Mouse (Mus musculus) lung, embryonic 15.5 days (tissue): Measurements from ENCODE around the gene Numbl. TPM values are rescaled to one million over a fixed set of nuclear protein-coding genes. Genes with fewer than 3 reads are reported as not detected.

Experiments used
- ATAC-seq: fragments of 200-750 bp; cut with Nextera tagmentation; 2 replicates; pipeline ENCODE4 v1.8.0; 2017; ENCODE audit warnings: moderate number of reproducible peaks, borderline replicate concordance; ENCODE audit not compliant: low FRiP score, low TSS enrichment; ENCODE audit errors: extremely low read depth
- H3K27ac ChIP-seq: fragments of 300-500 bp; sonication (generic); 2 replicates; pipeline ENCODE4 v1.5.1; 2015; ENCODE audit warnings: moderate library complexity, mild to moderate bottlenecking, inconsistent platforms
- H3K27me3 ChIP-seq: fragments of 300-500 bp; sonication (generic); 2 replicates; pipeline ENCODE4 v1.6.1; 2015; ENCODE audit warnings: inconsistent platforms
- H3K36me3 ChIP-seq: fragments of 300-500 bp; sonication (generic); 2 replicates; pipeline ENCODE4 v1.6.1; 2015; ENCODE audit warnings: inconsistent platforms
- H3K4me1 ChIP-seq: fragments of 300-500 bp; sonication (generic); 2 replicates; pipeline ENCODE4 v1.6.1; 2015; ENCODE audit warnings: inconsistent platforms
- H3K4me2 ChIP-seq: fragments of 300-500 bp; sonication (generic); 2 replicates; pipeline ENCODE4 v1.6.1; 2015; ENCODE audit warnings: inconsistent platforms, mild to moderate bottlenecking, moderate library complexity
- H3K4me3 ChIP-seq: fragments of 300-500 bp; sonication (generic); 2 replicates; pipeline ENCODE4 v1.5.1; 2015; ENCODE audit warnings: mild to moderate bottlenecking, inconsistent platforms
- H3K9ac ChIP-seq: fragments of 300-500 bp; sonication (generic); 2 replicates; pipeline ENCODE4 v1.6.1; 2015; ENCODE audit warnings: inconsistent platforms
- H3K9me3 ChIP-seq: fragments of 300-500 bp; sonication (generic); 2 replicates; pipeline ENCODE4 v1.6.1; 2016; ENCODE audit warnings: inconsistent platforms
- WGBS: fragments of 180-500 bp; shearing (Covaris S2); methylation state at CpG from one replicate; pipeline ENCODE4 v1.1.7; 2015; 5-methylcytosine and 5-hydroxymethylcytosine counted together
- polyA plus RNA-seq: library from polyadenylated mRNA; unstranded; fragments of >200 nt; fragmentation: Nextera tagmentation; extraction: Ambion mirVana; gene quantifications from 2 replicates; pipeline ENCODE4 v1.2.1, GENCODE M21; 2015

Numbl gene
- 23.6 and 23.8 TPM in 2 replicates for polyA plus RNA-seq

GRCm38 (mm10) chr7:27258205-27258899, at the start of gene Numbl:
Gene Numbl, plus strand, starts transcription at chr7:27258433.
- Histone ChIP-seq H3K9ac (peak within 1 kb of the TSS; percentile 82), H3K4me3 (peak within 1 kb of the TSS; percentile 91), H3K27me3 (no peaks in the 10 kb centered on the region), H3K36me3 (peaks cover 15% of the 10 kb centered on the region), H3K4me2 (peak within 1 kb of the TSS; percentile 84), H3K9me3 (no peaks in the 10 kb centered on the region), H3K4me1 (peaks cover 44% of the 10 kb centered on the region), H3K27ac (peak within 1 kb of the TSS; percentile 76)
- ATAC-seq = peak; percentile 74
- WGBS = 1% methylated on average over 33 of the region's 47 CpGs

- no peak overlapping the region for H3K27ac ChIP-seq
- H3K9me3 ChIP-seq = no peaks in the 10 kb centered on the region
- H3K4me3 ChIP-seq = no peak overlapping the region
- ATAC-seq = no peak
- 82% methylated on average over 2 of the region's 2 CpGs for WGBS
- H3K4me2 ChIP-seq = no peak overlapping the region
- no peaks in the 10 kb centered on the region for H3K4me1 ChIP-seq
- no peak overlapping the region for H3K9ac ChIP-seq
- peaks cover 46% of the 10 kb centered on the region for H3K36me3 ChIP-seq
- no peaks in the 10 kb centered on the region for H3K27me3 ChIP-seq
Observed at GRCm38 (mm10) chr7:27212626-27213025, 45.6 kb upstream of the Numbl start.

- no peak overlapping the region for H3K4me3 ChIP-seq
- H3K9ac ChIP-seq = no peak overlapping the region
- no peak overlapping the region for H3K27ac ChIP-seq
- no peaks in the 10 kb centered on the region for H3K4me1 ChIP-seq
- H3K27me3 ChIP-seq = no peaks in the 10 kb centered on the region
- H3K9me3 ChIP-seq = no peaks in the 10 kb centered on the region
- no peak overlapping the region for H3K4me2 ChIP-seq
- 81% methylated on average over 7 of the region's 7 CpGs for WGBS
- no peak for ATAC-seq
- peaks cover 36% of the 10 kb centered on the region for H3K36me3 ChIP-seq
Observed at GRCm38 (mm10) chr7:27218586-27218985, 39.6 kb upstream of the Numbl start.

GRCm38 (mm10) chr7:27219937-27220336, 38.3 kb upstream of the Numbl start:
- Histone ChIP-seq H3K4me1 (peaks cover 13% of the 10 kb centered on the region), H3K27ac (no peak overlapping the region), H3K9ac (no peak overlapping the region), H3K9me3 (no peaks in the 10 kb centered on the region), H3K4me2 (no peak overlapping the region), H3K27me3 (no peaks in the 10 kb centered on the region), H3K4me3 (no peak overlapping the region), H3K36me3 (peaks cover 26% of the 10 kb centered on the region)
- WGBS = 79% methylated on average over 11 of the region's 11 CpGs
- no peak for ATAC-seq

GRCm38 (mm10) chr7:27221939-27222338, 36.3 kb upstream of the Numbl start:
- no peak for ATAC-seq
- Histone ChIP-seq H3K36me3 (peaks cover 20% of the 10 kb centered on the region), H3K9ac (no peak overlapping the region), H3K27ac (no peak overlapping the region), H3K4me3 (no peak overlapping the region), H3K9me3 (no peaks in the 10 kb centered on the region), H3K27me3 (no peaks in the 10 kb centered on the region), H3K4me2 (no peak overlapping the region), H3K4me1 (peaks cover 33% of the 10 kb centered on the region)
- WGBS = 69% methylated on average over 6 of the region's 6 CpGs

GRCm38 (mm10) chr7:27222538-27222937, 35.7 kb upstream of the Numbl start:
- Histone ChIP-seq H3K9me3 (no peaks in the 10 kb centered on the region), H3K9ac (no peak overlapping the region), H3K36me3 (peaks cover 20% of the 10 kb centered on the region), H3K4me3 (no peak overlapping the region), H3K4me2 (no peak overlapping the region), H3K27me3 (no peaks in the 10 kb centered on the region), H3K4me1 (peaks cover 39% of the 10 kb centered on the region), H3K27ac (no peak overlapping the region)
- WGBS = 62% methylated on average over 1 of the region's 1 CpGs
- ATAC-seq = no peak

- Histone ChIP-seq H3K4me2 (peak overlapping the region; percentile 83; the same call in 1 of the 2 replicates), H3K27ac (no peak overlapping the region), H3K27me3 (no peaks in the 10 kb centered on the region), H3K9ac (peak overlapping the region; percentile 22; the same call in 1 of the 2 replicates), H3K9me3 (no peaks in the 10 kb centered on the region), H3K36me3 (peaks cover 5% of the 10 kb centered on the region; the same call in 1 of the 2 replicates), H3K4me3 (no peak overlapping the region), H3K4me1 (peaks cover 47% of the 10 kb centered on the region)
- WGBS = 66% methylated on average over 9 of the region's 11 CpGs
- no peak for ATAC-seq
Observed at GRCm38 (mm10) chr7:27224877-27225575, 33.2 kb upstream of the Numbl start.

GRCm38 (mm10) chr7:27227276-27227675, 31.0 kb upstream of the Numbl start:
- Histone ChIP-seq H3K4me3 (peak overlapping the region; percentile 80), H3K36me3 (no peaks in the 10 kb centered on the region), H3K4me1 (peaks cover 52% of the 10 kb centered on the region), H3K4me2 (peak overlapping the region; percentile 83), H3K9ac (peak overlapping the region; percentile 74), H3K27ac (no peak overlapping the region), H3K27me3 (no peaks in the 10 kb centered on the region), H3K9me3 (no peaks in the 10 kb centered on the region)
- WGBS = 19% methylated on average over 9 of the region's 9 CpGs
- ATAC-seq = no peak

GRCm38 (mm10) chr7:27227676-27228075, 30.6 kb upstream of the Numbl start:
- Histone ChIP-seq H3K4me3 (peak overlapping the region; percentile 80), H3K9ac (peak overlapping the region; percentile 74), H3K9me3 (no peaks in the 10 kb centered on the region), H3K4me2 (peak overlapping the region; percentile 83), H3K36me3 (no peaks in the 10 kb centered on the region), H3K4me1 (peaks cover 56% of the 10 kb centered on the region), H3K27ac (peak overlapping the region; percentile 87), H3K27me3 (no peaks in the 10 kb centered on the region)
- ATAC-seq = no peak; the same call in 1 of the 2 replicates
- 3% methylated on average over 10 of the region's 10 CpGs for WGBS

GRCm38 (mm10) chr7:27228281-27228821, 29.9 kb upstream of the Numbl start, which contains the start of gene Itpkc:
Gene Itpkc, minus strand, starts transcription at chr7:27228661.
- under 1% methylated on average over 48 of the region's 49 CpGs for WGBS
- Histone ChIP-seq H3K4me3 (peak within 1 kb of the TSS; percentile 80), H3K36me3 (no peaks in the 10 kb centered on the region), H3K4me2 (peak within 1 kb of the TSS; percentile 83), H3K4me1 (peaks cover 58% of the 10 kb centered on the region), H3K9me3 (no peaks in the 10 kb centered on the region), H3K9ac (peak within 1 kb of the TSS; percentile 74), H3K27ac (peak within 1 kb of the TSS; percentile 87), H3K27me3 (no peaks in the 10 kb centered on the region)
- peak; percentile 83 for ATAC-seq

- peak overlapping the region; percentile 80 for H3K4me3 ChIP-seq
- peak overlapping the region; percentile 74 for H3K9ac ChIP-seq
- no peaks in the 10 kb centered on the region for H3K27me3 ChIP-seq
- H3K27ac ChIP-seq = peak overlapping the region; percentile 87
- ATAC-seq = no peak
- peaks cover 60% of the 10 kb centered on the region for H3K4me1 ChIP-seq
- peak overlapping the region; percentile 83 for H3K4me2 ChIP-seq
- H3K9me3 ChIP-seq = no peaks in the 10 kb centered on the region
- WGBS = 12% methylated on average over 6 of the region's 6 CpGs
- no peaks in the 10 kb centered on the region for H3K36me3 ChIP-seq
Observed at GRCm38 (mm10) chr7:27228865-27229264, 29.4 kb upstream of the Numbl start.

- no peaks in the 10 kb centered on the region for H3K27me3 ChIP-seq
- 68% methylated on average over 4 of the region's 4 CpGs for WGBS
- H3K9ac ChIP-seq = no peak overlapping the region
- H3K36me3 ChIP-seq = peaks cover under 1% of the 10 kb centered on the region; the same call in 1 of the 2 replicates
- H3K9me3 ChIP-seq = no peaks in the 10 kb centered on the region
- H3K4me2 ChIP-seq = no peak overlapping the region
- H3K4me3 ChIP-seq = no peak overlapping the region
- no peak for ATAC-seq
- no peak overlapping the region for H3K27ac ChIP-seq
- peaks cover 45% of the 10 kb centered on the region for H3K4me1 ChIP-seq
Observed at GRCm38 (mm10) chr7:27230781-27231180, 27.5 kb upstream of the Numbl start.
